Mouse (Mus musculus) heart, postnatal 14 days (tissue): ENCODE results near the gene Adamts17. TPM values are rescaled to one million over a fixed set of nuclear protein-coding genes. Genes with fewer than 3 reads are reported as not detected.

Experiments
- DNase-seq, 2 experiments: peaks; one replicate each; pipeline ENCODE4 v3.0.0; 2021 to 2022
- intact Hi-C: fragments of 180-260 bp; cut with DNase I; formaldehyde crosslinking; loops from one replicate; pipeline ENCODE4 v1.15.1; 2025
- total RNA-seq, 2 experiments: library from RNA; stranded (reverse); gene quantifications; 2 replicates each; pipeline ENCODE4 v1.2.3; 2021

Gene Adamts17
- total RNA-seq, 2 experiments from 2014 or later, result 11.7 to 12.8 TPM

DNA sequence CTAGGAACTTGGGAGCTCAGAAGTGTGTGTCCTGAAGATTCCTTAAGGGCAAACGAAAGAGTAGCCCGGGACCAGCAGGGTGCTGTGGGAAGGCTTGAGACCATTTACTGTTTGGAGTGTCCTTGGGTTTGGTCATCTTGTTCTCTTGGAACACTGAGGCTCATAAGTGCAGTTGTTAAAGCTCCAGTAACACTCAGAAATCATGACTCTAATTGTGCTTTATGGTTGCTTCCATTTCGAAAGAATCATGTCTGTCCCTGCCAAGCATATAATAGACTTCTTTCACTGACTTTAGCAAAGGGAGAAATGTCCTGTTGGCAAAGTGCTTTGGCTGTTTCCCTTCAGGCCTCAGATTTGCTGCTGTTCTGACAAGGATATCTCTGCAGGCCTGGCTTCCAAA lies 210.9 kb downstream of the Adamts17 start:
- intact Hi-C loops, result loop anchor here (5.0 kb wide), 1 partner anchor 208 kb away; no protein-coding TSS in a partner anchor
- no peak for DNase-seq

- DNase-seq, result no peak
- intact Hi-C loops, result loop anchor here (5.0 kb wide), 1 partner anchor 209 kb away; no protein-coding TSS in a partner anchor
Measured at GRCm38 (mm10) chr7:67051089-67051718, 211.7 kb downstream of the Adamts17 start.

DNA sequence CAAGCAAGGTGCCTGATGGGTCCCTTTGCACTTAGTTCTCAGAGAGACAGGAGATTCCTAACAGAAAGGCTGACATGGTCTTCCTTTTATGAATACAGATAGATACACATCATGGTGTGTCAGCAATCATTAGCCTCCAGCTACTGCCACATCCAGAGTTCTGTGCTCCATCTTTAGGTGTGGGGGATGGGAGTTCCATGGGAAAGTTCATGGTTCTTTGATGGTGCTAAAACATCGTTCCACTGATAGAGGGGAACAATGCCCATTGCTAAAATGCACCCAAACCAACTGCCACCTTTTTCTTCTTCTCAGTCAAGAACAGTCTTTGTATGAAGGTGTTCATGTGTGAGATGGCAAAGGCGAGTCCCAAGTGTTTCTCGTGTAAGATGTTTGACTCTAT lies 215.3 kb downstream of the Adamts17 start:
- intact Hi-C loops, result loop anchor here (5.0 kb wide), 1 partner anchor 213 kb away; no protein-coding TSS in a partner anchor

DNA sequence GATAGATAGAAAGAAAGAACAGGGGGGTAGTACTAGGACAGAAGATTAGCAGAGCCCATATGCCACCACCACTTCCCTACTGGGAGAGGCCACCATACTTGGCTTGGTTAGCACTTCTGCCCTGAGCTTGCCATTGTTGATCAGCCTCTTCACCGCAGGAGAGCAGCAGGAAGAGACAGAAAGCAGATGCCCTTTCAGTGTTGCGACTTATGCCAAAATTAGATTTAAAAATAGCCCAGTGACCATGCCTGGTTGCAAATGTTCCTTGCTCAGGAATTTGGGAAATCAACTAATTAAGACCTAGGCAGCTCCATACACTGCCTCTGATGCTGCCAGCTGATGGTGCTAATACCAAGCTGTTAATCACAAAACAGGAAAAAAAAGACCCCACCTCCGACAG lies 216.0 kb downstream of the Adamts17 start:
- intact Hi-C loops, result no loop called here
- no peak for DNase-seq

More for the DNA sequence above, 215.3 kb downstream of the Adamts17 start:
- no peak for DNase-seq

DNA sequence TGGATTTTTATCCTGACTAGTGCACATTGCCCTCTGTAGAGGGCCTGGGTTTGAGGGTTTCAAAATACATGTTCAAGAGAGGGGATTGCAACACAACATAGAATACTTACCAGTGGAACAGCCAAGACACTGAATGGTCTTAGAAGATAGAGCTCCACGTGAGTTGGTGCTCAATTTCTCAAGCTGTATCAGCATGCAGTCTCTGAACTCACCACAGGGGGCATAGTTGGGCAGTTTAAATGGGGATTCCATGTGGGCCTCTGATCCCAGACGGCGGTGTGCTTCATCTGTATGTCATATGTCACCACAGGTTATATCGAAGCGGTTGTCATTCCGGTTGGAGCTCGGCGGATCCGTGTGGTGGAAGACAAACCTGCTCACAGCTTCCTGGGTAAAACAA lies 222.2 kb downstream of the Adamts17 start:
- DNase-seq, result peak; percentile 46 to 67
- intact Hi-C loops, result loop anchor here (5.0 kb wide), 1 partner anchor 136 kb away; no protein-coding TSS in a partner anchor

- intact Hi-C loops, result loop anchor here (5.0 kb wide), 1 partner anchor 135 kb away; no protein-coding TSS in a partner anchor
- DNase-seq, result no peak
Measured at GRCm38 (mm10) chr7:67062571-67062970, 223.0 kb downstream of the Adamts17 start.

- intact Hi-C loops, result loop anchor here (5.0 kb wide), 1 partner anchor 133 kb away; no protein-coding TSS in a partner anchor
- DNase-seq, result peak in 1 of 2 experiments; percentile 32
Measured at GRCm38 (mm10) chr7:67064627-67065305, 225.2 kb downstream of the Adamts17 start.

DNA sequence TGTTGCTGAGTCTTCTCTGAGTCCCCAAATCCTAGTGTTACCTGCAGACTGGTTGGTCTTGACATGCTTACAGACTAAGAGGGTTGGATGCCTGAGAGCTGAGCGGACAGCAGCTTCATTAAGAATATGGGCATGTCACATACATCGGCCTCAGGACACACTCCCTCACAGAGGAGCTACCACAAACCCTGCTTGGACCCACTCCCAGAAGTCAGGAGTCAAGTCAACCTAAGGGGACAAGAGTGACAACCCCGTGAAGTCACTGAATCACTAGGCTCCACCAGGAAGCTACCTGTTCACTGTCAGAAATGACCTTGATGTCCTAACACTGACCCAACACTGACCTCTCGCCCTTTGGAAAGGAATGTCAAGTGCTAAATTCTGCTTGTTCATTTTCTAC lies 226.1 kb downstream of the Adamts17 start:
- intact Hi-C loops, result no loop called here
- DNase-seq, result no peak

- intact Hi-C loops, result no loop called here
- no peak for DNase-seq
Measured at GRCm38 (mm10) chr7:67072015-67072685, 232.6 kb downstream of the Adamts17 start.

DNA sequence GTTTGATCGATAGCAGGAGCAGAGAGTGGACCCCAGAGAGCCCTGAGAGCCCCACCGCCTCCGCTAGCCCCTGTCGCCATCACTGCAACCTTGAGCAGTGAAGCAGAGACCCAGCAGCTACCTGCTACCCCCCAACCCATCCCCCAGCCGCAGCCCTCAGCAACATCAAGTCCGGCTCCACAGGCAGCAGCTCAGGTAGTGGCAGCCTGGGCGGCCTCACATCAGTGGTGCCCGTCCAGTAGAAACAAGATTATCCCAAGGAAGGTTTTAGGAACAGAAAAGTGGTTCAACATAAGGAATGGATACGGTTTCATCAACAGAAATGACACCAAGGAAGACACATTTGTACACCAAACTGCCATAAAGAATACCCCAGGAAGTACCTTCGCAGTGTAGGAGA lies 243.2 kb downstream of the Adamts17 start:
- DNase-seq, result no peak

DNA sequence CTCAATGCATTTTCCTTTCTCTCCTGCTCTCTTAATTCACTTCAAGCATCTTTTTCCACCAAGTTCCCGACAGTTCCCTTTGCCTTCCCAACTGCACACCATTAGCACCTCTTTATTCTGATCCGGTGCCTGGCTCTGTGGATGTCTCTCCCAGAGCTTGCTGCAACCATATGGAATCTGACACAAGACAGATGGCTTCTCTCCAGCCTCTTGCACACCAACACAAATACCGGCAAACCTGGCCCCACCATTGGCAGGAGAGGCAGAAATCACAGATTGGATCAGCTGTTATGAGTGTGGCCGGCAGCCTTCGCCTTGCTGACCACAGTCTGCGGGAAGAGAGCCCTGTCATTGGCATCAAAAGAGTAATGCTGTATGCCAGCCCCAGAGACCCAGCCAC lies 248.2 kb downstream of the Adamts17 start:
- intact Hi-C loops, result no loop called here
- no peak for DNase-seq

More for the DNA sequence above, 243.2 kb downstream of the Adamts17 start:
- intact Hi-C loops, result no loop called here

DNA sequence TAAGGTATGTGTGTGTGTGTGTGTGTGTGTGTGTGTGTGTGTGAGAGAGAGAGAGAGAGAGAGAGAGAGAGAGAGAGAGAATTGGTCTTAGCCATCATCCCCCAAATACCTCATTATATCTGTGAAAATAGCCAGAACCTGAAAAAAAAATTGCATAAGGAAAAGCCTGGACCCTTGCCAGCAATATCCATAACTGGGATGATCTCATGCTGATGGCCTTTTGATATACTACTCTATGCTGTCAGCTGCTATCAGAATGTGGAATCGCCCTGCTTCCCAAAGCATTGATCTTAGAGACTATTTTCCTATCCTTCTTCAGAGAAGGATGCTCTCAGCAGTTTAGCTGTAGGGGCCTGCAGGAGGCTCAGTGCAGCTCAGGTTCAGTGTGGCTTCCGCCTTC lies 257.6 kb downstream of the Adamts17 start:
- intact Hi-C loops, result no loop called here

GRCm38 (mm10) chr7:67101418-67101973 lies 262.0 kb downstream of the Adamts17 start:
- intact Hi-C loops, result no loop called here
- no peak for DNase-seq

More for the DNA sequence above, 257.6 kb downstream of the Adamts17 start:
- DNase-seq, result no peak

DNA sequence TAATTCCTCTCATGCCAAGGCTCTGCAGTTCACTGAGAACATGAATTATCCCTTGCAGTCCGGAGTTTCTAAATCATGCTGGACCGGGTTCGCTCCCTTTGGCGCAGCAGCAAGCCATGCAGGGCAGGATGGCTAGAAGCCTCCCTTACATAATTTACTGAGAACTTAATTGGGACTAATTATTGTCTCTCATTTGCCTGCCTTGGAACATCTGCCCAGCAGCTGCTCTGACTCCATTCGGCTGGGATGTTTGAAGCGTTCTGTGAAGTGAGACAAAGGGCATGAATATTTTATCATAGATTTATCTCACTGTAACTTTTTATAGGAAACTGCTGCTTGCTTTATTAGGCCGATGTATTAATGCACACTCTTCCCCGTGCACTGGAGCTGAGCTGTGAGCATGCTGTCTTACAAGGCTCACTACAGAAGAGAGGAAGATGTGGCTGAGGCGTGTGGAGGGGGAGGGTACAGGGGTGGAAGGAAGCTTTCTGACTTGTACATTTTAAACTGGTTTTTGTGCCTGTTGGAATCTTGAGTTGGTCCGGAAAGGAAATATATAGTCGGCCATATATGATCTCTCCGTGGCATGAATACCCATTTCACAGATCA lies 271.1 kb downstream of the Adamts17 start:
- intact Hi-C loops, result loop anchor here (1.0 kb wide), 1 partner anchor 39 kb away; no protein-coding TSS in a partner anchor
- DNase-seq, result no peak

DNA sequence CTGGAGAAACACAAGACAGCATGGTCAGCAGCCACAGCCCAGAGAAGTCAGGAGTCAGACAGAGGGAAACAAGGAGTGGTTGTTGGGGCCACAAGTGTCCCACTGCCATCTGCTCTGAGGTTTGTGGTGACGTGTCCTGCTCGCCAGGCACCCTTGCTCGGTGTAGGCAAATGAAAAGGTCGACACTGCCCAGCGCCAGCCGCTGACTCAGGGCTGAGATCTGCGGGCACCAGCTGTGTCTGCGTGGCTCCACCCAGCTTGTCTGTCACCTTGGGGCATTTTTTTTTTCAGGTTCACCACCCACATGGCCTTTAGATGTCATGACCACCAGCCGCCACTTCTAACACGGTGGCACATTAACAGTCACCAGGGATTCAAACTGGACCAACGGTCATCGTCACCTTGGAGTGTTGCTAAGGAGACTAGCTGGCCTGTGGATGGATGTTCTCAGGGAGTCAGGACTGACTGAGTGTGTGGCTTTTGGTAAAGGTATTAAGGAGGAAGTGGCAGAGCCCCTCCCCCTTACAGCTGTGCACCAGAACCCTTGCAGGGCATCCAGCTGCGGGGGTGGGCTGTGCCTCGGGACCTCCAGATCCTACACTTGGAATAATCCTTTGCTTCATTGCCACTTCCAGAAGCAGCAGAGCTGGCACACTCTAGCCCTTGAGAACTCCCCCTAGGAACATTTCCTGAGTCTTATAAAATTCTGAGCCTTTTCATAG lies 273.1 kb downstream of the Adamts17 start:
- peak in 1 of 2 experiments; percentile 6 for DNase-seq
- intact Hi-C loops, result no loop called here

DNA sequence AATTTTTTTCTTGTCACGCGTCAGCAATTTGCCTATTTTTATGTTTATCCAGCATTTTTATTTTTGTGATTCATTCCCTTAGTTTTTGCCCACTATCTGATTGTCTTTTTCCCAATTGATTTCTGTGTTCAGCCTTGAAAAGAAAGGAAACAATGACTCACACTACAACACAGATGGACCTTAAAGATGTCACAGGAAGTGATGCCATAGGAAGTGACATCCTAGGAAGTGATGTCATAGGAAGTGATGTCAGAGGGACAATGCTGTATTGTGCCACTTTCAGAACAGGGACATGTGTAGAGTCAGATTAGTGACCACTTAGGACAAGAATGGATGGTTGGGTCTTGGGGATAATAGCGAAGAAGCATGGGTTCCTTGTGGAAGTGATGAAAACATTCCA lies 274.5 kb downstream of the Adamts17 start:
- intact Hi-C loops, result no loop called here

DNA sequence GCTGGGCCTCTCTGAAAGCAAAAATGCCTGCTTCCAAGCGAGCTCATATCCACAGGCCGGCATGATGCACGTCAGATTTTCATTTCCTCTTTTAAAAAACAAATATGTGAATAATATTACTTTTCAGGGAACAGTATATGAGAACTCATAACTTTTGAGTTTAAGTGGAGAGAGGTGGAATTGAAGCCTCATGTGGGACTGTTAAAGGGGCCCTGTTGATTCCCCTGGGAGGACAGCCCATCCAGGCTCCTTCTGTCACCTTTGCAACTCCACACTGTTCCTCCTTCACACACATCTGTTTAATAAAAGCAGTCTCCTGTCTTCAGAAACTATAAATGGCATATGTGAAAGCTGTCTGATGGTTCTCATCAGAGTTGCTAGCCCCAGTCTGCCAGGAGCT lies 275.5 kb downstream of the Adamts17 start:
- intact Hi-C loops, result no loop called here
- DNase-seq, result no peak

More for the DNA sequence above, 274.5 kb downstream of the Adamts17 start:
- peak in 1 of 2 experiments; percentile 10 for DNase-seq

DNA sequence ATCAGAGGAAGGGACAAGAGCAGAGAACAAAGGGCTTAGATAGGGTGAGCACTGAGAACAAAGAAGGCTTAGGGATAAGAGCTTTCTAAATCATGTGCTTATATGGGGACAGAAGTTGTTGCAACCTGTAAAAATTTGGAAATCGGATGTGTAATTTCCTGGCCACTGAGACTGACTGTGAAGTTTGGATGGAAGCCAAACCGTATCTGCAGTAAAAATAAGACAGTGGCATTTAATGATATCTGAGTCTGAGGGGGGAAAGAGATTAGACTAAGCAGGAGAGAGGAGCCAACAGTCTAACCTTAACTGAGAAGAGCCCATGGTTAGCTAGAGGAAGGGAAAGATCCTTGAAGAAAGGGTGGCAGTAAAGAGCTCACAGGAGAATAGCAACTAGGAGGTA lies 295.6 kb downstream of the Adamts17 start:
- no peak for DNase-seq
- intact Hi-C loops, result no loop called here

GRCm38 (mm10) chr7:67142347-67143015 lies 302.9 kb downstream of the Adamts17 start:
- DNase-seq, result no peak
- intact Hi-C loops, result no loop called here
